Mouse (Mus musculus) NIH3T3 (cell line): Measurements from ENCODE around the gene Samd11.

Source experiments
- DNase-seq: peaks from one replicate; pipeline ENCODE4 v3.0.0-alpha.2; 2012; ENCODE audit warnings: low read depth

The Samd11 gene

GRCm38 (mm10) chr4:156213134-156213533 is 42.3 kb downstream of the Samd11 start:
- DNase-seq, result no peak

- DNase-seq, result no peak
Observed at GRCm38 (mm10) chr4:156209963-156210635, 45.4 kb downstream of the Samd11 start.

- DNase-seq, result no peak
Observed at GRCm38 (mm10) chr4:156208872-156209271, 46.6 kb downstream of the Samd11 start.

- DNase-seq, result no peak
Observed at GRCm38 (mm10) chr4:156203413-156204131, 51.9 kb downstream of the Samd11 start.

- DNase-seq, result peak; percentile 73
Observed at GRCm38 (mm10) chr4:156203001-156203412, 52.5 kb downstream of the Samd11 start, which contains the start of gene AW011738. Gene AW011738, plus strand, starts transcription at chr4:156203304.

GRCm38 (mm10) chr4:156202462-156202893 is 53.0 kb downstream of the Samd11 start:
- no peak for DNase-seq

GRCm38 (mm10) chr4:156200623-156201475 is 54.6 kb downstream of the Samd11 start, which contains the start of gene Isg15:
Gene Isg15, minus strand, starts transcription at chr4:156200818.
- peak; percentile 69 for DNase-seq

DNA sequence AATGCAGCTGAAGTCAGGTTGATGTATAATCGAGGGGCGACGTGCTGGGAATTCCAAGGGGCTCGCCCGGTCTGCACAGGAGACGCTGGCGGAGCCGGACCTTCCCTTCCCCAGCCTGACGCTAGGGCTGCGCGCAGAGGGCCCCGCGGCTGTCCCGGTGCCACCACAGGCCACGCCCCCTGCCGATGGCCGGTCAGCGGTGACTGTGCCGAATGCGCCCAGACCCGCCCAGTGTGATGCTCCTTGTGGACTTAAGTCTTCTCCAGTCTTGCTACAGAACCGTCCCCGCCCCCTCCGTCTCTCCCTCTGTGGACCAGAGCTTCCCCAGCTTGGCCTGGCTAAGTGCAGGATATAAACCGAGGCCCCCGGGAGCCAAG is 57.6 kb downstream of the Samd11 start:
- DNase-seq, result peak; percentile 85

DNA sequence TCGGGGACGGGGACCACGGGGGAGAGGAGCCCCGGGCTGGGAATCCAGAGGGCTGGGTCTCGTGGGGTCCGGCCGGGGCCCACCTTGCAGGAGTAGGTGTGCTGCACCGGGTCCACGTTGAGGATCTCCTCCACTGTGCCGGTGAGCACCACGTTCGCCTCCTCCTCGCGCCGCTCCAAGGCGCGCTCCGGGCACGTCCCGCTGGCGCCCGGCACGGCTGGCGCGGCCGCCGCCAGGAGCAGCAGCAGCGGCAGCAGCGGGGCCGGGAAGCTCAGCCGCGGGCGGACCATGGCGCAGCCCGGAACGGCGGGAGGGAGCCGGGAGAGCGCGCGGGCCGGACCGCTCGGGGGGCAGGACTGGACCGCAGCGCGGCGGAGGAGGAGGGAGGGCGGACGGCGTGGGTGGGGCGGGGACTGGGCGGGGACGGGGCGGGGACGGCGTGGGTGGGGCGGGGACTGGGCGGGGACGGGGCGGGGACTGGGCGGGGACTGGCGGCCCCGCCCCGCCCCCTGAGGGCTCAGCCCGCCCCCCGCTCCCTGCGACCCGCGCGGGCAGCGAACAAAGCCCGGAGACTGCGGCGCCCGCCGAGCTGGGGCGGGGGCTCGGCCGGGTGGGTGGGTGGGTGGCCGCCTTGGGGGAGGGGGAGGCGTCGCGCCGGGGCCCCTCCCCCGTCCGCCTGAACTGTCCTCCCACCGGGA is 58.2 kb downstream of the Samd11 start, which contains the start of gene Agrn:
Gene Agrn (minus strand): TSS at position 358 of the 698 bp plus-strand sequence.
- peak; percentile 80 for DNase-seq
